Mouse (Mus musculus): ENCODE data around the gene Gm17304.

- TF ChIP-seq CTCF (IDR thresholded peaks at IDR 0.05; ENCODE audit: control insufficient read depth, insufficient read depth, insufficient read length) (no peak), MAX (IDR thresholded peaks at IDR 0.05) (no peak)
Observed at GRCm38 (mm10) chr5:106574560-106574946, 34.3 kb upstream of the Gm17304 start.
